In the genomic region with DNA sequence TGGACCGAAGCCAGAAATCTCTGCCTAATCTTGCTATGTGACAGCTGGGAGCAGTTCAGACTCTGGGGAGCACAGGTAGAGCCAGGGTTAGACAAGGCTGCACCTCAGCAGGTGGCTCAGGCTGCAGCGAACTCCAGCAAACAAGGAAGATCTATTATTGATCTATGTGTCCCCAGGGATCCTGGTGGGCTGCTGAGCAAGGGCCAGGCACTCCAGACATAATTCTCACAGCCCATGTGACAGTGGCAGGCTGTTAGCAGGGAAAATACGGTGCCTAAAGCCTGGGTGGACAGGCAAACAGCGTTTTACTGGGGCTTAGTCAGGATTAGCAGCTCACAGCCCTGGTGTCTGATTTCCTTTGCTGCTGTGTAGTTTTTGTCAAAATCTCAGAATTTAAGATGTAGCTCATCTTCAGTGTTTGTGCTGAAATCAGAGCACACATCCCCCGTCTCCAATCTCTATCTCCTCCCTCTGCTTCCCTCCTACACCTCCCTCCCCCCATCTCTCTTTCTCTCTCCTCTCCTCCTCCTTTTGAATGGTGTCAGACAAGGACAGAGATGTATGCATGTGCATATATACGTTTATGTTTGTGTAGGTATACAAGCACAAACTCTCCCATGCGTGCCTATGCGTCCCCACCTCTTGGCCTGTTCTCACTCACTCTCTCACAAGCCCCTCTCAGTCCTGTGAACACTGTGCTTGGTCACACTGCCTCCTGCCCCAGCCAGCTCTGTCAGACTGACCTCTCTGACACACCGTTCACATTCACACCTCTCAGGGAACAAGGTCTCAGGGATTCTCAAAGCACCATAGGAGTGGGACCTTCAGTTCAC, we compare ENCODE assay signal across 11 mouse cellular contexts. TPM values are rescaled to one million over a fixed set of nuclear protein-coding genes. Genes with fewer than 3 reads are reported as not detected.
DNase-seq lines count a peak whose midpoint lies in the region; ATAC-seq and TF ChIP-seq lines count a peak whose summit lies in the region.
"Had no signal": no experiment of that assay in that cellular context is flagged by ENCODE, and none has a peak within 500 bp of the region (broad histone marks: within the 10 kb centered on the region; RNA-seq: fewer than 3 reads in every experiment).

No protein-coding gene starts in this region.

- no peak for TF ChIP-seq CTCF in kidney, postnatal 0 days (IDR thresholded peaks at IDR 0.05; ENCODE audit: low read depth)

- WGBS in forebrain, embryonic 14.5 days = 63% methylated on average over 9 of the region's 9 CpGs
- WGBS in forebrain, embryonic 11.5 days = 60% methylated on average over 9 of the region's 9 CpGs
- WGBS in kidney, postnatal 0 days = 23% methylated on average over 9 of the region's 9 CpGs
- WGBS in midbrain, embryonic 16.5 days = 50% methylated on average over 9 of the region's 9 CpGs

- H3K27me3 ChIP-seq in forebrain, embryonic 14.5 days (replicated peaks; ENCODE audit: control insufficient read depth, insufficient read depth, low read length) = no peaks in the 10 kb centered on the region
- no peaks in the 10 kb centered on the region for H3K27me3 ChIP-seq in forebrain, embryonic 11.5 days (ENCODE audit: control insufficient read depth, insufficient read depth, low read length)
- H3K27me3 ChIP-seq in kidney, postnatal 0 days (ENCODE audit: insufficient read depth, low read length) = no peaks in the 10 kb centered on the region
- no peaks in the 10 kb centered on the region for H3K27me3 ChIP-seq in midbrain, embryonic 16.5 days (ENCODE audit: control insufficient read depth, insufficient read depth, low read depth, low read length)

- H3K27ac ChIP-seq in forebrain, embryonic 14.5 days (ENCODE audit: low read depth, low read length) = no peak overlapping the region
- H3K27ac ChIP-seq in forebrain, embryonic 11.5 days (ENCODE audit: low read depth, low read length) = no peak overlapping the region
- no peak overlapping the region for H3K27ac ChIP-seq in kidney, postnatal 0 days
- H3K27ac ChIP-seq in midbrain, embryonic 16.5 days (ENCODE audit: low read length) = peak overlapping the region; percentile 12; the same call in 1 of the 2 replicates

- no peaks in the 10 kb centered on the region for H3K9me3 ChIP-seq in forebrain, embryonic 14.5 days (replicated peaks; ENCODE audit: control insufficient read depth, low read length)
- H3K9me3 ChIP-seq in forebrain, embryonic 11.5 days (ENCODE audit: control insufficient read depth, low read length) = no peaks in the 10 kb centered on the region
- no peaks in the 10 kb centered on the region for H3K9me3 ChIP-seq in kidney, postnatal 0 days (replicated peaks; ENCODE audit: low read length)
- no peaks in the 10 kb centered on the region for H3K9me3 ChIP-seq in midbrain, embryonic 16.5 days (replicated peaks; ENCODE audit: control insufficient read depth, low read length, poor library complexity, severe bottlenecking)

- no peak for ATAC-seq in forebrain, embryonic 14.5 days
- no peak for ATAC-seq in forebrain, embryonic 11.5 days (replicated peaks; ENCODE audit: low FRiP score)
- ATAC-seq in kidney, postnatal 0 days (replicated peaks; ENCODE audit: low FRiP score, low read depth) = no peak; the same call in 1 of the 2 replicates
- ATAC-seq in midbrain, embryonic 16.5 days = peak; percentile 49

- H3K4me1 ChIP-seq in forebrain, embryonic 14.5 days (ENCODE audit: control insufficient read depth, insufficient read depth, low read length) = no peaks in the 10 kb centered on the region
- no peaks in the 10 kb centered on the region for H3K4me1 ChIP-seq in forebrain, embryonic 11.5 days (replicated peaks; ENCODE audit: control insufficient read depth, insufficient read depth, low read length)
- H3K4me1 ChIP-seq in kidney, postnatal 0 days (replicated peaks; ENCODE audit: insufficient read depth, low read length) = no peaks in the 10 kb centered on the region
- peaks cover 6% of the 10 kb centered on the region; the same call in 1 of the 2 replicates for H3K4me1 ChIP-seq in midbrain, embryonic 16.5 days (ENCODE audit: control insufficient read depth, insufficient read depth, low read length)

- H3K36me3 ChIP-seq in forebrain, embryonic 14.5 days (ENCODE audit: control insufficient read depth, insufficient read depth, low read length) = no peaks in the 10 kb centered on the region
- H3K36me3 ChIP-seq in forebrain, embryonic 11.5 days (ENCODE audit: control insufficient read depth, insufficient read depth, low read length) = no peaks in the 10 kb centered on the region
- no peaks in the 10 kb centered on the region for H3K36me3 ChIP-seq in kidney, postnatal 0 days (ENCODE audit: insufficient read depth, low read length)
- no peaks in the 10 kb centered on the region for H3K36me3 ChIP-seq in midbrain, embryonic 16.5 days (ENCODE audit: control insufficient read depth, insufficient read depth, low read length)

- H3K9ac ChIP-seq in forebrain, embryonic 14.5 days (ENCODE audit: low read length) = no peak overlapping the region
- H3K9ac ChIP-seq in forebrain, embryonic 11.5 days (ENCODE audit: low read length) = no peak overlapping the region
- H3K9ac ChIP-seq in kidney, postnatal 0 days (ENCODE audit: low read depth, low read length) = no peak overlapping the region
- no peak overlapping the region for H3K9ac ChIP-seq in midbrain, embryonic 16.5 days (ENCODE audit: low read depth, low read length)

- H3K4me3 ChIP-seq in forebrain, embryonic 14.5 days (ENCODE audit: low read depth, low read length) = no peak overlapping the region
- no peak overlapping the region for H3K4me3 ChIP-seq in forebrain, embryonic 11.5 days (ENCODE audit: low read depth, low read length)
- no peak overlapping the region for H3K4me3 ChIP-seq in kidney, postnatal 0 days (replicated peaks; ENCODE audit: low read depth, low read length)
- no peak overlapping the region for H3K4me3 ChIP-seq in midbrain, embryonic 16.5 days (ENCODE audit: low read depth, low read length)
- H3K4me3 ChIP-seq: erythroblast, embryonic 14.5 days had no signal

- peak; percentile 22 for DNase-seq in forebrain, embryonic 14.5 days (ENCODE audit: low spot score)
- DNase-seq in forebrain, embryonic 11.5 days (ENCODE audit: low spot score) = no peak
- DNase-seq in kidney, postnatal 0 days (ENCODE audit: low spot score) = peak; percentile 40
- DNase-seq in kidney, adult 11 months = no peak
- peak; percentile 23 for DNase-seq in embryo, embryonic 11.5 days (ENCODE audit: low read depth, low spot score)
- no peak for DNase-seq in cerebellum, postnatal 4 days (ENCODE audit: low spot score in 2 of 2)
- no peak for DNase-seq in frontal cortex, postnatal 36 days (ENCODE audit: low spot score in 2 of 2)
- DNase-seq: right cerebral cortex, postnatal 25 days had no signal

- H3K4me2 ChIP-seq in forebrain, embryonic 14.5 days (ENCODE audit: low read length) = no peak overlapping the region
- H3K4me2 ChIP-seq in forebrain, embryonic 11.5 days (ENCODE audit: low read depth, low read length, severe bottlenecking) = no peak overlapping the region
- no peak overlapping the region for H3K4me2 ChIP-seq in kidney, postnatal 0 days (ENCODE audit: low read length)
- no peak overlapping the region for H3K4me2 ChIP-seq in midbrain, embryonic 16.5 days (ENCODE audit: low read length)

RNA-seq across cellular contexts. Expression of a gene that starts 52.8 kb away (rescaled TPM):
- 0.76 and 2.1 TPM in 2 replicates for polyA plus RNA-seq in forebrain, embryonic 14.5 days (2014; fragmentation: Nextera tagmentation; extraction: Ambion mirVana)
- polyA plus RNA-seq in forebrain, embryonic 11.5 days (2014; fragmentation: Nextera tagmentation; extraction: Ambion mirVana) = 0.48 and 0.51 TPM in 2 replicates
- polyA plus RNA-seq in kidney, postnatal 0 days (2015; fragmentation: Nextera tagmentation; extraction: Ambion mirVana) = 0.09 and 0.17 TPM in 2 replicates
- polyA plus RNA-seq in midbrain, embryonic 16.5 days (2015; fragmentation: Nextera tagmentation; extraction: Ambion mirVana) = 3.5 and 4.2 TPM in 2 replicates
- polyA plus RNA-seq: erythroblast, embryonic 14.5 days; liver, adult 2 months had no signal

Comparison
In these comparisons a context has a peak if more than half of its experiments do, and no peak if none do; other contexts are left out.
1. DNase-seq: peak in forebrain, embryonic 14.5 days (single experiment), kidney, postnatal 0 days (single experiment) and embryo, embryonic 11.5 days (single experiment); none in forebrain, embryonic 11.5 days (single experiment), kidney, adult 11 months (single experiment), cerebellum, postnatal 4 days (0 of 2) and frontal cortex, postnatal 36 days (0 of 2).